Mouse (Mus musculus) kidney, postnatal 10 days (tissue): Measurements from ENCODE around the gene Ctsq.
"Not testable (repeated sequence)": the region's sequence is repeated elsewhere in the genome, so short reads cannot be mapped to it uniquely, and the experiment has no call there.

Source experiments
- DNase-seq: peaks from one replicate; pipeline ENCODE4 v3.0.0; 2021; ENCODE audit warnings: mixed read lengths

Gene Ctsq

GRCm38 (mm10) chr13:61040531-61040930 lies at the start of gene Ctsq:
Ctsq (minus strand) TSS chr13:61040631.
- no peak for DNase-seq

- DNase-seq: no peak
Measured at GRCm38 (mm10) chr13:61022785-61023184, 17.6 kb downstream of the Ctsq start.

GRCm38 (mm10) chr13:61021844-61022243 lies 18.6 kb downstream of the Ctsq start:
- no peak for DNase-seq

- DNase-seq: no peak
Measured at GRCm38 (mm10) chr13:61010171-61010570, 30.3 kb downstream of the Ctsq start.

DNA sequence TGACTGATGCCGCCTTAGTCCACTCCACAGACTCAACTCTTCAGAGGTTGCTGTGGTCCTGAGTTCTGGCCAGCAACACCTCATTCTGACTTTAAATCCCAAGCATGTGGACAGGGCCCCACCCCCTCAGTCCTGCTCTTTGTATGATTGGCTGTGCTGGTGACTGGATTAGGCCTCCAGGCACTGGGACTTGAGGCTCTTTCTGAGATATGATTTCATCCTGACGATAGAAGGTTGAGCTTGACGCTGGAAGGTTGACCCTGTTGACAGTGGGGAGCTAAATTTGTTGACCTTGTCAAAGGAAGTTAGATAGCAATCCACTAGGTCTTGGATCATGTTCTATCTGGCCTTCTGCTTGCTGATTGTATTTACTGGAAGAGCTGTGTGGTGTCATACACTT lies 34.6 kb downstream of the Ctsq start, which contains the start of gene Ctsj:
Gene Ctsj (minus strand): TSS at position 101 of the 400 bp plus-strand sequence.
- DNase-seq: no peak

DNA sequence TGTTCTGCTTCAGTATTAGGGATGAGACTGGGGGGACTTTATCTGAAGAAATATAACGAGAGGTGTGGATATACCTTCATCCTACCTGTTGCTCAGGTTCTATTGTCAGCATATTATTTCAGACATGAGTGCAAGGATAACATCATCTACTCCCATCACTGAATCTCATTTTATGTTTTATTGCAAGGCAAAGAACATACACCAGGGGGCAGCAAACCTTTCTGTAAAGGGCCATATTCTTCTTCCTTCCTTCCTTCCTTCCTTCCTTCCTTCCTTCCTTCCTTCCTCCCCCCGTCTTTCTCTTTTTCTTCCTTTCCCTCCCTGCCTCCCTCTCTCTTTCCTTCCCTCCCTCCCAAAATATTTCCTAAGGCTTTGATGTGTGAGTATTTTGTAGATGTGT lies 42.8 kb downstream of the Ctsq start:
- DNase-seq: no peak

GRCm38 (mm10) chr13:60986915-60987314 lies 53.5 kb downstream of the Ctsq start:
- not testable (repeated sequence) for DNase-seq
